Mouse (Mus musculus) forelimb bud, embryonic 11.5 days (tissue): ENCODE measurements around the gene Smim27.

ENCODE experiments used
- DNase-seq: peaks from one replicate; pipeline ENCODE4 v3.0.0-alpha.2; 2012; ENCODE audit warnings: low read depth, low spot score

Gene Smim27

DNA sequence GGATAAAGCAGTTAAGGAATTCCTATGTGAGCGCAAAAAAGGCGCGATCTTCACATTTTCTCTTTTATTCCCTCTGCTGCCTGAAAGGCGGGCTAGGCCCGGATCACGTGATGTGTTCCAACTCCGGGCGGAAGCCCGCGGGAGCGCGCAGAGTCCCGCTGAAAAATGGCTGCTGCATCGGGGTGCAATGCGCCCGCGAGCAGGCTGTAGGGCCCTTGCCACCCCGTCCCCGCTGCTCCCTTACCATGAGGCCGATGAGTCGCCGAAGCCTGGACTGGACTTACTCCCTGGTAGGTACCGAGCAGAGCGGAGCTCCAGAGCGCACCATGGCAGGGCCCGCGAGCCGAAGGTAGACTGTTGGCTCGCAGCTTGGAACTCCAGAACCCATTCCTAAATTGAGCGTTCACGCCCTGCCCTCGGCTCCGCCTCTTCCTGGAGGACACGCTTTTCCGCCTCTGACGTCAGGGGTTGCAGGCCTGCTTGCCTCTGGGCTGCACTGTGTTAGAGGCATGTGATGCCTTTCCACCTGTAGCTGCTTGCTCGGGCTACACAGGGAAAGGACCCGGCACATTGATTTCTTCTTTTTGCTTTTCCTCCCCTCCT is at the start of gene Smim27, which contains the start of gene Topors:
Gene Smim27 (plus strand): TSS at position 150 of the 603 bp plus-strand sequence.
Gene Topors (minus strand): TSS at position 421 of the 603 bp plus-strand sequence.
- peak; percentile 98 for DNase-seq

GRCm38 (mm10) chr4:40220437-40220836 is 48.9 kb upstream of the Smim27 start:
- no peak for DNase-seq

DNA sequence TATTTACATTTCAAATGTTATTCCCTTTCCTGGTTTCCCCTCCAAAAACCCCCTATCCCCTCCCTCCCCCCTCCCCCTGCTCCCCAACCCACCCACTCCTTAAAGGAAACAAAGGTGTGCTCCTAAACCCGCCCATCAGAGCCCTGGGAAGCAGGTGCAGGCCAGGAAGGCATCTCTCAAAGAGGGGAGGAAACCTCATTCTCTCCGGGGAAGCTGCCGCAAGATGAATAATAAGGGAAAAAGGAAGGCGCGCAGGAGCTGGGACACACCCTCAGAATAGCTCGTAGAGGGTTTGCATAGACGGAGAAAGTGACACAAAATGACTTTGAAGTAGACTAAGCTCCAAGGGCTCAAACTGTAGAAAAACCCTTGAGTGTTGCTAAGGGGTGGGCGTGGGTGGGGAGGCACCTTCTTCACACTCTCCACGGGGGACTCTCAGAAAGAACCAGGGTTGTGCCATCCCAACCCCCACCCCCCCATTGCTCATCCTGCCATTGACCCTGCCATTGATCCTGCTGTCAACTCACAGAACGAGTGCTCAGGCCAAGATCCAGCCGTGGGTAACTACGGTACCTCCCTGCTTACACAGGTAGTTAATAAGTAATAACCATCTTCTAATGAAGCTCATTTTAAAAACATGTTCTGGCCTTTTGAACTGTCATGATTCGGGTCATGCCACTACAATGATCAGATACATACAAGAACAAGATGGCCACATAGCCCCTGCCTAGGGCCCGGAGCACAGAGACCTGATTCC is 48.2 kb upstream of the Smim27 start:
- no peak for DNase-seq

DNA sequence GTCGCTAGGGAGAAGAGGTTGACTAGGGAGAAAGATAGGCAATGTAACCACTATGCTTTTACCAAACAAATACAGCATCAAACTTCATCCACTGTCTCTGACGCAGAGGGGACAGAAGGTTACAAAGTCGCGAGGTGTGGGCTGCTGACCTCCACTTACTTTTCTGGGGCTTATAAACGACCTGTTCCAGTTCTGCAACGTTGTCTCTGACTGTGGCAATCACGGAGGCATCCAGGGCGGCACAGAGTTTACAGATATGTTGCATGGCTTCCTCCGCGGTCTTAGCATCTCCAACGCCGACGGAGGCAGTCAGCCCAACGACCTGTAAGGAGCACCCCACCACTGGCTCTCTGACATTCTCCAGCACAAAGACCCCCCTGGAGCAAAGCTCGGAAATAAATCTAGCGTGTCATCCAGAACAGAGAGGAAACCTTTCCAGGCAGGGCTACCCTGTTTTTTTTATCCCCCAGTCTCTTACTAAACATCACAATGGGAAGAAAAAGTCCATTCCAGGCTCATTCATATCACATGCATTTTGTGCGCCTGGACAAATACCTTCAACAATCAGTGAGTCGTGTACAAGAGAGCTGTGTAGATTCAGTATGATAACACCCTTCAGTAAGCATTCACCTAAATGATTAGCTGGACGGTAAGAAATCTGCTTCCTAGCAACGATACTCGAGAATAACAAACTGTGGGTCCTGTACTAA is 47.3 kb upstream of the Smim27 start:
- DNase-seq, result no peak

DNA sequence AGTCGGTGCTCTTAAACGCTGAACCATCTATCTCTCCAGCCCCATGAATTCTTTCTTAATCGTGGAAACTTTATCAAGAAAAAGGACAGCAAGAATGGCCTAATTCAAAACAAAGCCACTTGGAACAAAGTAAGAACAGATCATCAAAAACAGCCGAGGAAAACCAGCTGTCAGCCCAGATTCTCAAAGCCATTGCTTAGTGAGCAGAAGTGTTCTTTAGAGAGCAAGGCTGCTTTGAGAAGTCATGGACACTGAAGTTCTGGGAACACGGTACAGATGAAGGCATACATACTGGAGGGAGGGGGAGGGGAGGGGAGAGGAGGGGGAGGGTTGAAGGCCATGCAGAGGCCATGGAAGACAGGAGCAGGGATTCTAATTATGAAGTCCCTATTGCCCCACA is 43.3 kb upstream of the Smim27 start:
- no peak for DNase-seq

GRCm38 (mm10) chr4:40227131-40227530 is 42.2 kb upstream of the Smim27 start:
- no peak for DNase-seq

GRCm38 (mm10) chr4:40227886-40228285 is 41.5 kb upstream of the Smim27 start:
- no peak for DNase-seq

DNA sequence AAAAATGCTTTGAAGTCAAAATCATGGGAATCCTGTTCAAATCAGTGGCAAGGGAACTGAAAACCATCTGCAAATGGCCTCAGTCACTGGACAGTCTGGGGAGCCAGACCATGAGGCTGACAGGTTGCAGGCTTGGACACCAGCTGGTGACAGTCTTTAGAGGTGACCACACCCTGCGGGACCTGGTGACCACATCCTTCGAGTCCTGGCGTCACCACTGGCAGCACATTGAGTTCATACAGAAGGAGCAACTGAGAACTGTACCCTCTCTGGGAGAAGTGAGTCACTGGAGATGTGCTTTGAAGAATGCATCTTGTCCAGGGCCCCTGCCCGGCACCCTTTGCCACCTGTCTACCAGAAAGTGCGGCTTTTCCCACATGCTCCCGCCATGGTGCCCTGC is 39.7 kb upstream of the Smim27 start:
- no peak for DNase-seq

DNA sequence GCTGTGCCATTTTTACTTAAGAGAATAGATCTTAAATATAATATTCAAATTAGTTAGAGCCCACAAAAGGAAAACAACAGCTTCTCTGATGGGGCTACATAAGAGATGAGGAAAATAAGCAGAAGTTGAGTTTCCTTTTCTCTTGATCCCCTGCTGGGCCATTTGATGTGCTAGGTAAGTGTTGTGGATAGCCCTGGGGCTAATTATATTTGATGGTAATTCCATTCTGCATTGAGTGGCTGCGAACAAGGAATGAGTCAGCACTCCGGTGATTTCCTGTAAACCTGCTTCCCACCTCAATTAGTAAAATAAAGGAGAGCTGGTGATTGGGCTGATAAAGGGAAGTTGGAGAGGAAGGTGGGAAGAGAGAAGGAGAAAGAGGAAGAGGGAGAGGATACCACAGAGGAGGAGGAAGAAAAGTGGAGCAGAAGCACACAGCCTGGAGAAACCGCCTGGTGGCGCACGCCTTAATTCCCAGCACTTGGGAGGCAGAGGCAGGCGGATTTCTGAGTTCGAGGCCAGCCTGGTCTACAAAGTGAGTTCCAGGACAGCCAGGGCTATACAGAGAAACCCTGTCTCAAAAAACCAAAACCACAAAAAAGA is 36.2 kb upstream of the Smim27 start:
- no peak for DNase-seq

- DNase-seq, result no peak
These were observed 35.1 kb upstream of the Smim27 start for GRCm38 (mm10) chr4:40234256-40234655.

- no peak for DNase-seq
These were observed 32.5 kb upstream of the Smim27 start for GRCm38 (mm10) chr4:40236829-40237228.

GRCm38 (mm10) chr4:40238483-40239408 is 30.6 kb upstream of the Smim27 start:
- DNase-seq, result peak; percentile 9

- DNase-seq, result peak; percentile 12
These were observed 29.7 kb upstream of the Smim27 start, which contains the start of gene Ddx58 for GRCm38 (mm10) chr4:40239409-40240271. Ddx58 (minus strand) TSS chr4:40239828.

DNA sequence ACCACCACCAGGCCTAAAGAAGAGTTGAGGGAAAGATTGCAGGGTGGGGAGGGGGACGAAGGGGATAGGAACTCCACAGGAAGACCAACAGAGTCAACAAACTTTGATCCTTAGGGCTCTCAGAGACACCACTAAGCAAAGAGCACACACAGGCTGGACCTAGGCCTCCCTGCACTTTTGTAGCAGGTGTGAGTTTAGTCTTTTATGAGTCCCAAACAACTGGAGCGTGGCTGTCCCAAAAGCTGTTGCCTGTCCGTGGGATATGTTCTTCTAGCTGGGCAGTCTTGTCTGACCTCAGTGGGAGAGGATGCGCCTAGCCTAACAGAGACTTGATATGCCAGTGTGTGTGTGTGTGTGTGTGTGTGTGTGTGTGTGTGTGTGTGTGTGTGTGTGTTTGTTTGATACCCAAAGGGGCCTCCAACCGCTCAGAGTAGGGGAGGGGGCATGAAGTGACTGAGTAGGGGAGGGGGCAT is 29.1 kb upstream of the Smim27 start:
- DNase-seq, result no peak

DNA sequence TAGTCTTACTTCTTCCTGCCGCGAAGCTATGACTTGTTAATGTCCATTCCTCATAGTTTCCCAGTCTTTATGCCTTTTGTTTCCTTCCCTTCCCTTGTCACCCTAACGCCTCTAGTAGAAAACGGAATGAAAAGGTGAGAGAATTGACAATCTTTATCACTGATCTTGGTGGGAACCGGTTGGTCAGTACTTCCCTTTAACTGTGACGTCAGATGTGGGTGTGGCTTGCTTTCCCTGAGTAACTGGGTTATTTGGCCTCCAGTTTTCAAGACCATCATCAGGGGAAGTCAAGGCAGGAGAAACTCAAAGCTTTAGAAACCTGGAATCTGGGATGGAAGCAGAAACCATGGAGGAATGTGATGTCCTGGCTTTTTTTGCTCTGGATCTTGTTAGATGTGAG is 27.5 kb upstream of the Smim27 start:
- no peak for DNase-seq

DNA sequence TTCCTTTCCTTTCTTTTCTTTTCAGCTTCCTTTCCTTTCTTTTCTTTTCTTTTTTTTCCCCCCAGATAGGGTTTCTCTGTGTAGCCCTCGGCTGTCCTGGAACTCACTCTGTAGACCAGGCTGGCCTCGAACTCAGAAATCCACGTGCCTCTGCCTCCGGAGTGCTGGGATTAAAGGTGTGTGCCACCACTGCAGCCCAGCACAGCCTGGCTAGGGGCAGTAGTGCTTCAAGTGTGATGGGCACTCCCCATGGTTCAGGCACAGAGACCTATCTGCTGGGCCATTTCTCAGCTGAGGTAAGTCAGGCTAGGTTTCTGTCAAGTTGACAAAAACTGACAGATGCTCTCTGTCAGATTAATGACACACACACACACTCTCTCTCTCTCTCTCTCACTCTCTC is 26.4 kb upstream of the Smim27 start:
- no peak for DNase-seq

GRCm38 (mm10) chr4:40244035-40244434 is 25.3 kb upstream of the Smim27 start:
- DNase-seq, result no peak

- no peak for DNase-seq
These were observed 18.4 kb upstream of the Smim27 start for GRCm38 (mm10) chr4:40250984-40251383.

DNA sequence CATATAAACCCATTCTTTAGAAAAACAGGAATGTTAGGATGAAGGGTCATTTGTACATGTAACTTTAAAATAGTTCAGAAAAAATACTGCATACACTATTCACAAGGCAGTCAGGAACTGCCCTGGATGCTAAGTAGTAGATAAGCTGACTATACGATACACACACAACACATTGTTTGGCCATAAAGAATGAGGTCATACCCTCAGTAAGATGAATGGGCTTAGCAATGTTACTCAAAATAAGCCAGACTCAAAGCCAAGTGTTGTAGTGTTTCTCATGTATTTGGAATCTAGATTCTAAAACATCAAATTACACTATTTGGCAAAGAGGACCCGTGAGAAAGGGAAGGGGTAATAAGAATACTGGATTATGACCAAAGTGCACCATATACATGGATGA is 15.6 kb upstream of the Smim27 start:
- DNase-seq, result no peak
